Mouse (Mus musculus) layer of hippocampus, adult 2 months (tissue): ENCODE results near the gene Mrps9. TPM values are rescaled to one million over a fixed set of nuclear protein-coding genes. Genes with fewer than 3 reads are reported as not detected.

Experiments
- DNase-seq, 2 experiments: peaks; one replicate each; pipeline ENCODE4 v3.0.0; 2022; ENCODE audit warnings: low spot score in 2 of 2
- H3K27ac ChIP-seq: fragments of 200-600 bp; 2 replicates; pipeline ENCODE4 v1.8.1; 2022
- H3K4me3 ChIP-seq: fragments of 200-600 bp; 2 replicates; pipeline ENCODE4 v1.8.1; 2022; ENCODE audit warnings: mild to moderate bottlenecking
- CTCF ChIP-seq: fragments of 200-600 bp; conservative IDR thresholded peaks from 2 replicates; pipeline ENCODE4 v1.8.1; 2022; ENCODE audit warnings: antibody characterized with exemption, mild to moderate bottlenecking, moderate library complexity
- total RNA-seq, 2 experiments: library from RNA; stranded (reverse); gene quantifications; 2 replicates each; pipeline ENCODE4 v1.2.3; 2021

The Mrps9 gene
- total RNA-seq, 2 experiments from 2014 or later: 46.5 to 51.4 TPM

DNA sequence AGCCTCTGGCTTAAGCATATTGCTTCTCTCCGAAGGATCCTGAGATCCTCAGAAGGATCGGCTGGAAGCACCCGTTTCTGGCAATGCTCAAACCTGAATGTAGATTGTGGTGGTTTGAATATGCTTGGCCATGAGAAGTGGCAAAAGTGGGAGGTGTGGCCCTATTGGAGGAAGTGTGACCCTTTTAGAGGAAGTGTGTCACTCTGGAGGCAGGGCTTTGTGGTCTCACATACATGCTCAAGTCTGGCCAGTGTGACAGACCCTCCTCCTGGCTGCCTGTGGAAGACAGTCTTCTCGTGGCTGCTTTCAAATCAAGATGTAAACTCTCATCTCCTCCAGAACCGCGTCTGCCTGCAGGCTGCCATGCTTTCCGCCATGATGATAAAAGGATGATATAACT is 65.7 kb downstream of the Mrps9 start:
- no peak for TF ChIP-seq CTCF
- DNase-seq: no peak
- Histone ChIP-seq H3K4me3 (no peak overlapping the region), H3K27ac (no peak overlapping the region)

DNA sequence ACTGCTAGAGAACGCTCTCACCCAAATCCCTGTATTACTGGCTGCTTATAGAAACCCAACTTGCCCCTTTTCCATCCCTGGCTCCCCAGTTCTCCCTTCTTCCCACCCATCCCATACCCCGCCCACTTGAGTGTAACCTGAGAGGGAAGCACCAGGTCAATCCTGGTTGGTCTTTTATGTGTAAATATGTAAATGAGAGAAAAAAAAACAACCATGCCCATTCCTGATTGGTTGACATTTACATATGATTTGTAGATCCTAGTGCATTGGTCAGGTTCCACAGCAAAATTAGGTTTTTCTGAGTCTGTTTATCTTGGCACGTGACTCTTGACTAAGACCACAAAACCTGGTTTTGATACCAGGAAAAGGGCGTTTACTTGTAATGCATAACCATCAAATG is 66.9 kb downstream of the Mrps9 start:
- Histone ChIP-seq H3K4me3 (no peak overlapping the region), H3K27ac (no peak overlapping the region)
- TF ChIP-seq CTCF: no peak
- no peak for DNase-seq

DNA sequence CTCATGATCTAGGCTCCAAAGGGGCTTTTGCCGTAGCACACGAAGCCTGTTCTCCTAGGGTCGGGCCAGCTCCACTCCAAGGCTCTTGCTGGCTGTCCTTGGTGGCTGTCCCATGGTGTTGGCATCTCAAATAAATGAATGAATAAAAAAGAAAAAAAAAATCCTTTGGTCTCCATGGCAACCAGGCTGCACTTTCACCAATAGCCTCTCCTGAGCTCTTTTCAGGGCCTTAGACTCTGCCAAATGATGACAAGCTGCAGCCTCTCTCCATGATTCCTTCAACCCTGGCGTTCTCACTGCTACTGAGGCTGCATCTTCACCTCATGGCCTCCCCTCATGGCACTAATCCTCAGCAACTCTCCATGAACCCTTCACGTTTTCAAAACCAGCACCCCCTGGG is 72.9 kb downstream of the Mrps9 start:
- H3K27ac ChIP-seq: no peak overlapping the region
- H3K4me3 ChIP-seq: no peak overlapping the region
- no peak for DNase-seq
- no peak for TF ChIP-seq CTCF

DNA sequence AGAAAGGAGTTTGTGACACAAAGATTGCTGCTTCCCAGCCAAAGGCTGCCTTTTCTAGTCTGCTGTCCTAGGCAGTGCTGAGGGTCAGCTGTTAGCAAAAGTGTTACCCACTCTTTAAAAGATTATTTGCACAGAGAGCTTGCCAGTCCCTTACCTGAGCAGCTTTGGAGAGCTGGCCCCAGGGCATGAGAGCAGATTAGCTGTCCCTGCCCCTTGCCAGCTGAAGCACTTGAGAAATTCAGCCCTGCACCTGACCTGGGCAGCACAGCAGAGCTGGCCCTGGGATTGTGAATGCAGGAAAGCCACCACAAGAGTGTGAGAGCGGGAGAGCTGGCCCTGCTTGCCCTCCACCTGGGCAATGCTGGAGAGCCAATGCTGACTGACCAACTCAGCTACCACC is 82.6 kb downstream of the Mrps9 start:
- H3K27ac ChIP-seq: no peak overlapping the region
- no peak for DNase-seq
- no peak for TF ChIP-seq CTCF
- H3K4me3 ChIP-seq: no peak overlapping the region

DNA sequence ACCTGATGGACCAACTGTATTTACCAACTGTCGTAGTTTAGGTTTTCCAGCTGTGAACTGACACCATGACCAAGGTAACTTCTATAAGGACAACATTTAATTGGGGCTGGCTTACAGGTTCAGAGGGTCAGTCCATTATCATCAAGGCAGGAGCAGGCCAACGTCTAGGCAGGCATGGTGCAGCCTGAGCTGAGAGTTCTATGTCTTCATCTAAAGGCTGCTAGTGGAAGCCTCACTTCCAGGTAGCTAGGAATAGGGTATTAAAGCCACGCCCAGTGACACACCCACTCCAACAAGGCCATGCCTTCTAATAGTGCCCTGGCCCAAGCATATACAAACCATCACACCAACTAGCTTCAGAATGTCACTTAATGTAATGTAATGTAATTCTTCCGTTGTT is 97.5 kb downstream of the Mrps9 start:
- no peak for TF ChIP-seq CTCF
- no peak for DNase-seq
- no peak overlapping the region for H3K27ac ChIP-seq
- H3K4me3 ChIP-seq: no peak overlapping the region

DNA sequence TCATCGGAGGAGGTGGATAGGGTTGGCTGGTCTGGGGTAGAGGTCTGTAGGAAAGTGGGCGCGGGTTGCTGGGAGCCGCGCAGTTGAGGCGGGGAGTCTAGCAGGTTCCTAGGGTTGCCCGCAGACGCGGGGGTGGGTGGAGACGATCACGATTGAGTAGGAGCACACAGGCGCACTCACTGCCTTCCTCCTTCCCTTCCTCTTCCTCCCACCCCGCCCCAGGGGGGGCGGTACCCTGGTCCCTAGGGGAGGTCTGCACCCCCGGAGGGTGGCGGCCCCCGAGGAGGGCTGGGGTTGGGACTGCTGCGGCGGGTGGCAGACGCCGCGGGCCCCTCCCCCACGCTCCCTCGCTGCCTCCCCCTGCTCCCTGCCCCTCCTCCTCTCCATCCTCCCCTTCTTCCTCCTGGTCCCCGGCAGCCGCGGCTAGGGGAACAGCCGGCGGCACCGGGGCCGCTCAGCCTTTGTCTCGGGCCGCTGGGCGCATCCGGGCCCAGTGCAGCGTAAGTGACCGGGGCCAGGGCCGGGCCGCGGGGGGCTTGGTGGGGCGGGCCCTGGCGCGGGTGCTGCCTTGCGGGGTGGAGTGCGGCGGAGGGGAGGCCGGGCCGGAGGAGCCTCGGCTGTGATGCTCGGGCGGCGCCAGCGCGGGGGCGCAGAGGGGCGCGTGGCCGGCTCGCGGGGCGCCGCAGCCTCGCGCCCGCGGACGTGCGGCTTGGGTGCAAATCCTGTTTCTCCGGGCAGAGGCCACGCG is 101.9 kb downstream of the Mrps9 start, which contains the start of gene Gpr45:
Gene Gpr45 (plus strand): TSS at position 139 of the 748 bp plus-strand sequence.
- Histone ChIP-seq H3K27ac (peak within 1 kb of the TSS; percentile 91), H3K4me3 (peak within 1 kb of the TSS; percentile 62)
- peak; percentile 68 to 70 for DNase-seq
- TF ChIP-seq CTCF: no peak

DNA sequence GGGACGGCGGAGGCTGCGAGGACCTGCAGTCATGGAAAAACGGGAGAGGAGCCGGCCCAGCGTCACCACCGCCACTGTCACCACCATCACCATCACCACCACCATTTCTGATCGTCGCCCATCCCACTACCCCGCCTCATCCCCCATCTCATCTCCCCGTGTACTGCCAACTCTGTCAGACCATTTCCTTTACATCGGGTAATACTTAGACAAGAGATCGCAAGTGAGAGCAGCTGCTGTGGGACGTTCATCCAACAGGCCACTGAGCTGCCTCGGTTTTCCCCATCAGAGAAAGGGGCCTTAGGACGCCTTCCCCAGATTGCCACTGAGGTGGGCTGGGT is 102.4 kb downstream of the Mrps9 start:
- no peak for TF ChIP-seq CTCF
- no peak for DNase-seq
- peak overlapping the region; percentile 91 for H3K27ac ChIP-seq
- peak overlapping the region; percentile 62 for H3K4me3 ChIP-seq

Other genes with a start within 250 kb of the Mrps9 start
- 10 to 100 TPM; 60.7 to 66.4 TPM for gene Pou3f3, start 155.5 kb upstream of the Mrps9 start, total RNA-seq
- 10 to 100 TPM; 26.2 to 27.4 TPM for gene Gpr45, start 101.6 kb downstream of the Mrps9 start, total RNA-seq
- 10 to 100 TPM; 26.8 to 42.4 TPM for gene Tgfbrap1, start 247.4 kb downstream of the Mrps9 start, total RNA-seq
- gene AI597479, start 247.5 kb downstream of the Mrps9 start, total RNA-seq: 10 to 100 TPM; 24.2 to 26.8 TPM